Comparison of ENCODE assay signal across 8 mouse cellular contexts in genomic region chr4:102255295-102255670, GRCm38 (mm10).
DNase-seq lines count a peak whose midpoint lies in the region; ATAC-seq lines count a peak whose summit lies in the region.

No protein-coding gene starts in this region.

- H3K4me1 ChIP-seq in heart, embryonic 12.5 days (replicated peaks): peaks cover 9% of the 10 kb centered on the region
- peaks cover 25% of the 10 kb centered on the region; the same call in 1 of the 2 replicates for H3K4me1 ChIP-seq in hindbrain, embryonic 14.5 days (replicated peaks; ENCODE audit: control insufficient read depth, insufficient read depth, low read length)
- H3K4me1 ChIP-seq in midbrain, embryonic 15.5 days: peaks cover 17% of the 10 kb centered on the region

- WGBS in heart, embryonic 12.5 days: 30% methylated on average over 9 of the region's 9 CpGs
- WGBS in hindbrain, embryonic 14.5 days: 15% methylated on average over 9 of the region's 9 CpGs
- 9% methylated on average over 9 of the region's 9 CpGs for WGBS in midbrain, embryonic 15.5 days

- peak overlapping the region; percentile 74 for H3K9ac ChIP-seq in heart, embryonic 12.5 days
- peak overlapping the region; percentile 33 for H3K9ac ChIP-seq in hindbrain, embryonic 14.5 days
- peak overlapping the region; percentile 55 for H3K9ac ChIP-seq in midbrain, embryonic 15.5 days

- peak; percentile 39; the same call in 1 of the 2 replicates for ATAC-seq in heart, embryonic 12.5 days (ENCODE audit: insufficient number of reproducible peaks, low FRiP score)
- ATAC-seq in hindbrain, embryonic 14.5 days (ENCODE audit: low FRiP score): no peak; the same call in 1 of the 2 replicates
- ATAC-seq in midbrain, embryonic 15.5 days (replicated peaks): peak; percentile 56

- H3K9me3 ChIP-seq in heart, embryonic 12.5 days (replicated peaks): no peaks in the 10 kb centered on the region
- H3K9me3 ChIP-seq in hindbrain, embryonic 14.5 days (ENCODE audit: control insufficient read depth, low read length): no peaks in the 10 kb centered on the region
- H3K9me3 ChIP-seq in midbrain, embryonic 15.5 days: no peaks in the 10 kb centered on the region

- peak overlapping the region; percentile 54 for H3K4me3 ChIP-seq in heart, embryonic 12.5 days
- H3K4me3 ChIP-seq in hindbrain, embryonic 14.5 days (replicated peaks; ENCODE audit: low read length): peak overlapping the region; percentile 37
- peak overlapping the region; percentile 49 for H3K4me3 ChIP-seq in midbrain, embryonic 15.5 days

- H3K4me2 ChIP-seq in heart, embryonic 12.5 days: peak overlapping the region; percentile 63
- H3K4me2 ChIP-seq in hindbrain, embryonic 14.5 days (replicated peaks): peak overlapping the region; percentile 64
- H3K4me2 ChIP-seq in midbrain, embryonic 15.5 days: peak overlapping the region; percentile 75

- peak overlapping the region; percentile 91 for H3K27ac ChIP-seq in heart, embryonic 12.5 days (ENCODE audit: poor library complexity, severe bottlenecking)
- peak overlapping the region; percentile 81 for H3K27ac ChIP-seq in hindbrain, embryonic 14.5 days
- H3K27ac ChIP-seq in midbrain, embryonic 15.5 days: peak overlapping the region; percentile 87

- H3K36me3 ChIP-seq in heart, embryonic 12.5 days: no peaks in the 10 kb centered on the region
- H3K36me3 ChIP-seq in hindbrain, embryonic 14.5 days (replicated peaks; ENCODE audit: control insufficient read depth, insufficient read depth): no peaks in the 10 kb centered on the region
- H3K36me3 ChIP-seq in midbrain, embryonic 15.5 days (replicated peaks): no peaks in the 10 kb centered on the region

- H3K27me3 ChIP-seq in heart, embryonic 12.5 days (replicated peaks): no peaks in the 10 kb centered on the region
- no peaks in the 10 kb centered on the region for H3K27me3 ChIP-seq in hindbrain, embryonic 14.5 days (ENCODE audit: control insufficient read depth, insufficient read depth, low read length)
- no peaks in the 10 kb centered on the region for H3K27me3 ChIP-seq in midbrain, embryonic 15.5 days (replicated peaks)

- intact Hi-C loops in heart, postnatal 10 days (cut with DNase I): loop anchor here (2.0 kb wide), 1 partner anchor 26 kb away; no protein-coding TSS in a partner anchor

- no peak for DNase-seq in heart, postnatal 10 days
- DNase-seq in embryo, embryonic 11 days: peak; percentile 30
- peak; percentile 28 for DNase-seq in hindbrain, embryonic 14.5 days (ENCODE audit: low spot score)
- DNase-seq in testis, postnatal 10 days (ENCODE audit: low spot score): no peak
- DNase-seq in adrenal gland, postnatal 10 days: no peak
- DNase-seq in lung, postnatal 36 days: no peak

Comparison
In these comparisons a context has a peak if more than half of its experiments do, and no peak if none do; other contexts are left out.
1. DNase-seq: peak in embryo, embryonic 11 days (single experiment) and hindbrain, embryonic 14.5 days (single experiment); none in heart, postnatal 10 days (0 of 2), testis, postnatal 10 days (single experiment), adrenal gland, postnatal 10 days (single experiment) and lung, postnatal 36 days (single experiment).
2. Peak in every context shown above with its lines, with median percentiles within 50 percentile points of each other: H3K27ac ChIP-seq, H3K4me2 ChIP-seq, H3K4me3 ChIP-seq and H3K9ac ChIP-seq.